Mouse (Mus musculus) limb, embryonic 13.5 days (tissue): ENCODE results near the gene Tbx10. TPM values are rescaled to one million over a fixed set of nuclear protein-coding genes. Genes with fewer than 3 reads are reported as not detected.
"Not testable (repeated sequence)": the region's sequence is repeated elsewhere in the genome, so short reads cannot be mapped to it uniquely, and the experiment has no call there.

Experiments
- ATAC-seq: fragments of 200-750 bp; cut with Nextera tagmentation; 2 replicates; pipeline ENCODE4 v1.8.0; 2017; ENCODE audit warnings: low read depth, moderate number of reproducible peaks, moderate TSS enrichment; ENCODE audit not compliant: low FRiP score
- H3K27ac ChIP-seq: fragments of 300-500 bp; sonication (generic); 2 replicates; pipeline ENCODE4 v1.5.1; 2015; ENCODE audit warnings: inconsistent platforms, mild to moderate bottlenecking, moderate library complexity
- H3K27me3 ChIP-seq: fragments of 300-500 bp; sonication (generic); 2 replicates; pipeline ENCODE4 v1.6.1; 2015; ENCODE audit warnings: mild to moderate bottlenecking, inconsistent platforms
- H3K36me3 ChIP-seq: fragments of 300-500 bp; sonication (generic); 2 replicates; pipeline ENCODE4 v1.6.1; 2015; ENCODE audit warnings: inconsistent platforms, mild to moderate bottlenecking, moderate library complexity
- H3K4me1 ChIP-seq: fragments of 300-500 bp; sonication (generic); 2 replicates; pipeline ENCODE4 v1.6.1; 2015; ENCODE audit warnings: inconsistent platforms
- H3K4me2 ChIP-seq: fragments of 300-500 bp; sonication (generic); replicated peaks from 2 replicates; pipeline ENCODE4 v1.6.1; 2015; ENCODE audit warnings: inconsistent platforms, mild to moderate bottlenecking, moderate library complexity
- H3K4me3 ChIP-seq: fragments of 300-500 bp; sonication (generic); 2 replicates; pipeline ENCODE4 v1.5.1; 2015; ENCODE audit warnings: moderate library complexity, mild to moderate bottlenecking, inconsistent platforms
- H3K9ac ChIP-seq: fragments of 300-500 bp; sonication (generic); 2 replicates; pipeline ENCODE4 v1.6.1; 2015; ENCODE audit warnings: mild to moderate bottlenecking, inconsistent platforms
- H3K9me3 ChIP-seq: fragments of 300-500 bp; sonication (generic); 2 replicates; pipeline ENCODE4 v1.6.1; 2016; ENCODE audit warnings: inconsistent platforms
- WGBS: fragments of 180-500 bp; shearing (Covaris S2); methylation state at CpG from one replicate; pipeline ENCODE4 v1.1.7; 2015; 5-methylcytosine and 5-hydroxymethylcytosine counted together
- polyA plus RNA-seq: library from polyadenylated mRNA; unstranded; fragments of >200 nt; fragmentation: Nextera tagmentation; extraction: Ambion mirVana; gene quantifications from 2 replicates; pipeline ENCODE4 v1.2.1, GENCODE M21; 2015

The Tbx10 gene
- polyA plus RNA-seq, 1 experiment from 2014 or later: not detected

DNA sequence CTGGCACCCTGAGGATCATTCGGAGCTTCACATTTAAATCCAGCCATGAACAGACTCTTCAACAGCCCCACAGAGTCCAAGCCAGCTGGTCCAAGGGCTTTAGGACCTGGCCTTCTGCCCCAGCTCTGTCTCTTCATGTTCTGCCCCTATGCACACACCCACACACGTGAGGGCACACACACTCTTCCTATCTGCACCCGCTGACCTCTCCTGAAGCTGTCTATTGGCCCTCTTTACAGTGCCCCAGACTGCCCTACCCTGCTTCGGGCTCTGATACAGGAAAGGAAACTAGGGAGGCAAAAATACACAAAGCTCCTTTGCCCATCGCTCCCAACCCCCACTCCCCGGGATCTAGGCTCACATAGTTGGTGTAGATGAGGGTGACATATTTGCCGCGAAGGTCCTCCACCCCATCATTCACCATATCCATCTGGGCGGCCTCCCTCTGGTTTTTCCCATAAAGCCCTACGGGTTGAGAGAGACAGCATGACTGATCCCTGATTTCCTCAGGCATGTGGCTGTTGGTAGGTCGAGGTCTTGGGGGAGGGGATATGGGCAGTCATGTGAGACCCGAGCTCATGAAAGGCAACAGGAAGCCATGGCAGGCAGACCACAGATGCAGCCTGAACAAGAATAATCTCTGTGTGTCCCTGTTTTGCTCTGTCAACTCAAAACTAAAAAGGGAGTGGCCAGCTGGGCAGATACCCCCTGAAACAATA, 43.9 kb downstream of the Tbx10 start:
- Histone ChIP-seq H3K27ac (no peak overlapping the region), H3K27me3 (no peaks in the 10 kb centered on the region), H3K9ac (peak overlapping the region; percentile 45; the same call in 1 of the 2 replicates), H3K4me3 (no peak overlapping the region; the same call in 1 of the 2 replicates), H3K4me2 (peak overlapping the region; percentile 48), H3K9me3 (no peaks in the 10 kb centered on the region), H3K4me1 (peaks cover 16% of the 10 kb centered on the region), H3K36me3 (peaks cover 18% of the 10 kb centered on the region)
- ATAC-seq: no peak
- WGBS: 73% methylated on average over 12 of the region's 12 CpGs

DNA sequence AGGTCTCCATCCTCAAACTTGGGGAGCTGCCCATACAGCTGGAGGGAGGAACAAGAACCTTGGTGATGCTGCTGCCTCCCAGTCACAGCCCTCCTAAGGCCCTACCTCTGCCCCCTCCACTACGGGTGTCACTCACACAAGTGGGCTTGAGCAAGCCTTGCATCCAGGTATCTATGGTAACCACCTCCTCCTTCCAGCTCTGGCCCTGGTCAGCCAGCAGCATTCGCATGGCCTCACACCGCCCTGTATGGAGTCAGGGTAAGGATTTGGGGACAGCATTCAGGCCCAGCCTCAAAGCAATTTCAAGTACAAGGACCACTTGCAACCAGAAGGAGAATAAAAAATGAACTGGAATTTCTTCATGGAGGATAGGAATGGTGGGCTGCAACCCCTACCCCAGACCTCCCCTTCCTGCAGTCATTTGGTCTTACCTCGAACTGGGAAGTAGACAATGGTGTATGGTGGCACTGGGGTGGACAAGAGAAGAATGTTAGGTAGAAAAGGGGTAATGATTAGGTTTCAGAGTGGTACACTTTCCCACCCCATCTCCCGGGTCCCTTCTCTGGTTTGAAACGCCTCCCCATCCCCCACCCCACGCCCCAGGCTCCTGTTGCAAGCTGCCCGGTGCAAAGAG, 44.7 kb downstream of the Tbx10 start:
- Histone ChIP-seq H3K36me3 (peaks cover 18% of the 10 kb centered on the region), H3K4me2 (peak overlapping the region; percentile 77), H3K4me3 (peak overlapping the region; percentile 62), H3K4me1 (peaks cover 16% of the 10 kb centered on the region), H3K27ac (peak overlapping the region; percentile 83), H3K9ac (peak overlapping the region; percentile 80)
- WGBS: 21% methylated on average over 8 of the region's 8 CpGs
- H3K27me3 ChIP-seq, H3K9me3 ChIP-seq: not testable (repeated sequence)
- 0 out of 2 replicates have a peak, but pooled peaks have one; percentile 13 for ATAC-seq

DNA sequence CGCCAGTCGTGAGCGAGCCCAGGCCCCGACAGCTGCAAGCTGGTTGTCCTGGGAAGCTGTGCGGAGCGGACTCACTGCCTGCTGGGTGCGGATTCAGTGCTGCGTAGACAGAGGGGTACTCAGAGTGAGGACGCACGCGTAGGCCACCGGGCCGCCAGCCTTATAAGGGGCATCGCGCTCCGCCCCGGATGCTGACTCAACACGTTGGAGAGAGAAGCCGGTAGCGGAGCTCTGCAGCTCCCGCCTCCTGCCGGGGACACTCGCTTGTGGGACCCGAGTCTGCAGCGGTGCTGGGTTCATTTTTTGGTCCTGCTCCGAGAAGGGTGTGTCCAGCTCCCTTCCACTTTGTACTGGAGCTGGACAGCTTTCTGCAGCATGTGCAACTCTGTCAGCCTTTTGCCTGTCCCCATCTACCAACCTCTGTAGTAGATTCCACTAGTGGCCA, 45.3 kb downstream of the Tbx10 start, which contains the start of gene Gstp1:
Gene Gstp1 (minus strand): TSS at position 198 of the 445 bp plus-strand sequence.
- Histone ChIP-seq H3K9ac (peak within 1 kb of the TSS; percentile 80), H3K27me3 (no peaks in the 10 kb centered on the region), H3K9me3 (no peaks in the 10 kb centered on the region), H3K4me2 (peak within 1 kb of the TSS; percentile 77), H3K36me3 (peaks cover 18% of the 10 kb centered on the region), H3K4me1 (peaks cover 16% of the 10 kb centered on the region), H3K4me3 (peak within 1 kb of the TSS; percentile 62), H3K27ac (peak within 1 kb of the TSS; percentile 83)
- peak; percentile 91 for ATAC-seq
- WGBS: 0% methylated on average over 26 of the region's 26 CpGs

DNA sequence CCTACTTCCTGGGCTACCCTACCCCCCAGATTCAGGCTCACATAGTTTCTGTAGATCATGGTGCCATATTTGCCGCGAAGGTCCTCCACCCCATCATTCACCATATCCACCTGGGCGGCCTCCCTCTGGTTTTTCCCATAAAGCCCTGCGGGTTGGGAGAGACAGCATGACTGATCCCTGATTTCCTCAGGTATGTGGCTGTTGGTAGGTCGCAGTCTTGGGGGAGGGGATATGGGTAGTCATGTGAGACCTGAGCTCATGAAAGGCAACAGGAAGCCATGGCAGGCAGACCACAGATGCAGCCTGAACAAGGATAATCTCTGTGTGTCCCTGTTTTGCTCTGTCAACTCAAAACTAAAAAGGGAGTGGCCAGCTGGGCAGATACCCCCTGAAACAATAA, 48.4 kb downstream of the Tbx10 start:
- not testable (repeated sequence) for ATAC-seq, H3K27ac ChIP-seq, H3K27me3 ChIP-seq, H3K4me3 ChIP-seq, H3K9ac ChIP-seq, H3K4me2 ChIP-seq, H3K9me3 ChIP-seq, H3K36me3 ChIP-seq
- WGBS: 80% methylated on average over 5 of the region's 5 CpGs
- H3K4me1 ChIP-seq: peaks cover 18% of the 10 kb centered on the region

DNA sequence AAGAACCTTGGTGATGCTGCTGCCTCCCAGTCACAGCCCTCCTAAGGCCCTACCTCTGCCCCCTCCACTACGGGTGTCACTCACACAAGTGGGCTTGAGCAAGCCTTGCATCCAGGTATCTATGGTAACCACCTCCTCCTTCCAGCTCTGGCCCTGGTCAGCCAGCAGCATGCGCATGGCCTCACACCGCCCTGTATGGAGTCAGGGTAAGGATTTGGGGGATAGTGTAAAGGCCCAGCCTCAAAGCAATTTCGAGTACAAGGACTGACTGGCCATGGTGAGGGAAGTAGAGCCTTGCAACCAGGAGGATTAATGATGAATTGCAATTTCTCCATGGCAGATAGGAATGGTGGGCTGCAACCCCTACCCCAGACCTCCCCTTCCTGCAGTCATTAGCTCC, 48.9 kb downstream of the Tbx10 start:
- not testable (repeated sequence) for H3K27me3 ChIP-seq, H3K9ac ChIP-seq, H3K9me3 ChIP-seq, H3K4me2 ChIP-seq, ATAC-seq, H3K27ac ChIP-seq, H3K36me3 ChIP-seq, H3K4me3 ChIP-seq
- 89% methylated on average over 3 of the region's 4 CpGs for WGBS
- peaks cover 15% of the 10 kb centered on the region for H3K4me1 ChIP-seq

DNA sequence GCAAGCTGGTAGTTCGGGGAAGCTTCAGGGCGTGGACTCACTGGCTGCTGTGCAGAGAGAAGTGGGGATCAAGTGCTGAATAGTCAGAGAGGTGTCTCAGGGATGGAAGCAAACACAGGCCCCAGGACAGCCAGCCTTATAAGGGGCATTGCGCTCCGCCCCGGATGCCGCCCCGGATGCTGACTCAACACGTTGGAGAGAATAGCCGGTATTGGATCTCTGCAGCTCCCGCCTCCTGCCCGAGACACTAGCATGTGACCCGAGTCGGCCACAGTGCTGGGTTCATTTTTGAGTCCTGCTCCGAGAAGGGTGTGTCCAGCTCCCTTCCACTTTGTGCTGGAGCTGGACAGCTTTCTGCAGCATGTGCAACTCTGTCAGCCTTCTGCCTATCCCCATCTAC, 49.6 kb downstream of the Tbx10 start:
- 73% methylated on average over 14 of the region's 14 CpGs for WGBS
- Histone ChIP-seq H3K27me3 (no peaks in the 10 kb centered on the region), H3K9ac (no peak overlapping the region), H3K36me3 (no peaks in the 10 kb centered on the region), H3K9me3 (no peaks in the 10 kb centered on the region), H3K4me2 (no peak overlapping the region), H3K4me3 (no peak overlapping the region), H3K4me1 (peaks cover 12% of the 10 kb centered on the region; the same call in 1 of the 2 replicates), H3K27ac (no peak overlapping the region)
- ATAC-seq: no peak

DNA sequence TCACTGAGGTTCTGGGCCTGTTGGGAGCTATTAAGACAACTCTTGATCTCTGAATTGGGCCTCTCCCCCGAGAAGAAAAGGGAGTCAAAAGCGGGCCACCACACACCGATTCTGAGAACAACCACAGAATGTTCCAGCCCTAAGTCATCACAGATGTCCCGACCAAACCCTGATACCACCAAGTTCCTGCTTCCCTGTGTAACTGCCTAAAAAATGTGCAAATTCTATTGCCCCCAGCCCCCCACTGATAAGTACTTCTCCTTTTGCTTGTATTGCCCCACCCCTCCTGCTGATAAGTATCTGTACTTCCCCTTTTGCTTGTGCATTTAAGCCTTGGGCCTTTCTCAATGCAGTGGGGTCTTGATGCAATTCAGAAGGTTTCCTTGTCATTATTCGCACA, 51.6 kb downstream of the Tbx10 start:
- H3K36me3 ChIP-seq, H3K9ac ChIP-seq, H3K4me1 ChIP-seq, H3K9me3 ChIP-seq, H3K27ac ChIP-seq, H3K4me2 ChIP-seq, ATAC-seq, H3K27me3 ChIP-seq, H3K4me3 ChIP-seq: not testable (repeated sequence)
- WGBS: 92% methylated on average over 5 of the region's 5 CpGs

DNA sequence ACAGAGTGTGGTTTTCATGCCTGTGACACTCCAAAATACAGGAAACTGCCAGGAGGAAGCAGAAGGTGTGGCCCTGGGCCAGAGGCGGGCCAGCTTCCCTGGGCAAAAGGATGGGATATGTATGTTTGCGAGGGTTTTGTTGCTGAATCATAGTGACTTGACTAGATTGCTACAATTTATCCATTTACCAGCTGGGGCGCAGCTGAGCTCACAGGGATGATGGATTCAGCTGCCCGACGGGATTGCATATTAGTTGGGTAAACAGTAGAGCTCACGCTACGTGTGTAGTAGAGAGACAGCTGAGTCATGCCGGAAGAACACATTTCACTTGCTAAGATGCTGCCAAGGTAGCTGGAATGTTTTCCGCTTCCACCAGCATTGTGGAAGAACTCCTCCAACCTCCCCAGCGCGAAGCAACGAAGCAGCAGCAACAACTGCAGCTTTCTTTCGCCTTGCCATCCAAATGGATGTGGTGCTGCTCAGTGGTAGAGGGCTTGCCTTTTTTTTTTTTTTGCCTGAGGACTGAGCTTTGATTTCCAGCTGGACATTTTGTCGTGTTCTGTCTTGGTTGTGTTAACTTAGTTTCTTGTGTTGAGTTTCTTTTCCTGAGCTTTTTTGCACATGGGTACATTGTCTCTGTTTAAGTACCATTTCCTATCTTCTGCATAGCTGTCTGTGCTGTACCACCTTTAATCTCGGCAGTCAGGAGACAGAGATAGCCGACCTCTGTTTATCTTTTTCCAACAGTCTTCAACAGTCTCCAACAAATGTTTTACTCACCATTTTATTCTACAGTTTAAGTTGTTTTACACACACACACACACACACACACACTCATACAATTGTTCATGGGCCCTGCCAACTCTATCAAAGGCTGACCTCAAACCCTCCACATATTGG, 53.7 kb downstream of the Tbx10 start, which contains the start of gene Gstp2:
Gene Gstp2 (minus strand): TSS at position 58 of the 900 bp plus-strand sequence.
- H3K4me3 ChIP-seq: no peak within 1 kb of the TSS
- H3K9me3 ChIP-seq: no peaks in the 10 kb centered on the region
- ATAC-seq: no peak
- 63% methylated on average over 16 of the region's 16 CpGs for WGBS
- peak within 1 kb of the TSS; percentile 22; the same call in 1 of the 2 replicates for H3K4me2 ChIP-seq
- H3K36me3 ChIP-seq: no peaks in the 10 kb centered on the region
- no peaks in the 10 kb centered on the region for H3K27me3 ChIP-seq
- no peak within 1 kb of the TSS for H3K27ac ChIP-seq
- peaks cover 5% of the 10 kb centered on the region; the same call in 1 of the 2 replicates for H3K4me1 ChIP-seq
- H3K9ac ChIP-seq: no peak within 1 kb of the TSS

DNA sequence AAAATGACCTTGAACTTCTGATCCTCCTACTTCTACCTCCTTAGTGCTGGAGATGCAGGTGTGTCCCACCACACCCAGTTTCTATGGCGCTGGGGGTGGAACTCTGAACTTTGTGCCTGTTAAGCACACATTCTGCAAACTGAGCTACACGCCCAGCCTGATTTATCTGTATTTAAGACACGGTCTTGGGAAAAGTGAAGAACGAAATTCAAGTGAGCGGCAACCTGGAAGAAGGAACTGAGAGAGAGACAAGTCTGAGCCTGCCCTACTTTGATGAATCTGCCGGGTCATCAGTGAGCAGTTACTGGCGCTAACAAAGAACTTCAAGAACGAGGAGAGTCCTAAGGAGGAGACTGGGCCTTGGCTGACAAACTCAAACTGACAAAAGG, 54.3 kb downstream of the Tbx10 start:
- H3K27ac ChIP-seq: no peak overlapping the region
- H3K27me3 ChIP-seq: no peaks in the 10 kb centered on the region
- H3K9me3 ChIP-seq: no peaks in the 10 kb centered on the region
- ATAC-seq: no peak
- peaks cover 5% of the 10 kb centered on the region; the same call in 1 of the 2 replicates for H3K4me1 ChIP-seq
- WGBS: 78% methylated on average over 8 of the region's 8 CpGs
- H3K36me3 ChIP-seq: no peaks in the 10 kb centered on the region
- no peak overlapping the region for H3K9ac ChIP-seq
- H3K4me2 ChIP-seq: no peak overlapping the region
- no peak overlapping the region for H3K4me3 ChIP-seq

DNA sequence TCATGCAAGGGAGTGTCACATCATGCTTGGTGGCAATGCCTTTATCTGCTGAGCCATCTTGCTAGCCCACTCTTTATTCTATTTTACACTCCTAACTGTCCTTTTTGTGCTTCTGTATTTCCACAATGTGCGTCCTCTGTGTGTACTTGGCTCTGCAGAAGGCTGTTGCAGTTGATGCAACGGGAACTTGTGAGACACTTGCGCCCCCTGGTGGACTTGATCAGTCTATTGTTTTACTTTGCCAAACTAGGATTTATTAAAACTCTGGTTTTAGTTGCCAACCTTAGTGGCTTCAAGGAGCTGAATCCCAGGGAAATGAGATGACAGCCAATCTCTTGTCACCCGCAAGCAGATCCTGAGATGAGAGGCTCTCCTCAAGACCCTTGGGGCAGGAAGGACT, 55.3 kb downstream of the Tbx10 start:
- 20% methylated on average over 4 of the region's 4 CpGs for WGBS
- no peak overlapping the region for H3K27ac ChIP-seq
- no peak overlapping the region for H3K4me3 ChIP-seq
- H3K4me1 ChIP-seq: peaks cover 5% of the 10 kb centered on the region; the same call in 1 of the 2 replicates
- no peak overlapping the region for H3K4me2 ChIP-seq
- H3K36me3 ChIP-seq: no peaks in the 10 kb centered on the region
- H3K9ac ChIP-seq: no peak overlapping the region
- H3K27me3 ChIP-seq: no peaks in the 10 kb centered on the region
- no peaks in the 10 kb centered on the region for H3K9me3 ChIP-seq
- no peak for ATAC-seq

DNA sequence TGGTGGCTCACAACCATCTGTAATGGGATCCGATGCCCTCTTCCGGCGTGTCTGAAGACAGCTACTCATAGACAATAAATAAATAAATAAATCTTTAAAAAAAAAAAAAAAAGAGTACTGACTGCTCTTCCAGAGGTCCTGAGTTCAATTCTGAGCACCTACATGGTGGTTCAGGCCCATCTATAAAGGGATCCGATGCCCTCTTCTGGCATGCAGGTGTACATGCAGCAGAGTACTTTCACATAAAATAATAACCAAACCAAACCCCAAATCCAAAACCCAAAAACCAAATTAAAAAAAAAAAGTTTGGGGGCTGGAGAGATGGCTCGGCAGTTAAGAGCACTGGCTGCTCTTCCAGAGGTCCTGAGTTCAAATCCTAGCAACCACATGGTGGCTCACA, 56.5 kb downstream of the Tbx10 start:
- ATAC-seq, H3K9ac ChIP-seq, H3K4me1 ChIP-seq, H3K27me3 ChIP-seq, H3K4me2 ChIP-seq, H3K9me3 ChIP-seq, H3K36me3 ChIP-seq, H3K4me3 ChIP-seq, H3K27ac ChIP-seq: not testable (repeated sequence)
- 86% methylated on average over 5 of the region's 5 CpGs for WGBS
